Mouse (Mus musculus) stomach, postnatal 0 days (tissue): ENCODE measurements at regions not wholly inside any gene's neighbourhood (a gene's known extent, or its start where the extent isn't known, plus 50 kb on each side); places are given as distances from the start of the nearest gene placed in this dataset.

ENCODE experiments used
- ATAC-seq: fragments of 200-750 bp; cut with Nextera tagmentation; 2 replicates; pipeline ENCODE4 v1.8.0; 2017; ENCODE audit not compliant: low FRiP score, low TSS enrichment
- DNase-seq: peaks from one replicate; pipeline ENCODE4 v3.0.0-alpha.2; 2016; ENCODE audit warnings: low spot score
- H3K27ac ChIP-seq: fragments of 300-500 bp; sonication (generic); replicated peaks from 2 replicates; pipeline ENCODE4 v1.5.1; 2014; ENCODE audit warnings: mild to moderate bottlenecking, control low read depth
- H3K27me3 ChIP-seq: fragments of 300-500 bp; sonication (generic); 2 replicates; pipeline ENCODE4 v1.6.1; 2014; ENCODE audit warnings: low read length; ENCODE audit not compliant: control insufficient read depth, insufficient read depth
- H3K36me3 ChIP-seq: fragments of 300-500 bp; sonication (generic); 2 replicates; pipeline ENCODE4 v1.6.1; 2014; ENCODE audit warnings: low read length, mixed read lengths; ENCODE audit not compliant: control insufficient read depth, insufficient read depth
- H3K4me1 ChIP-seq: fragments of 300-500 bp; sonication (generic); replicated peaks from 2 replicates; pipeline ENCODE4 v1.6.1; 2014; ENCODE audit warnings: antibody characterized with exemption; ENCODE audit not compliant: control insufficient read depth, insufficient read depth
- H3K4me2 ChIP-seq: fragments of 300-500 bp; sonication (generic); replicated peaks from 2 replicates; pipeline ENCODE4 v1.6.1; 2014; ENCODE audit warnings: low read depth, mild to moderate bottlenecking, control low read depth, moderate library complexity
- H3K4me3 ChIP-seq: fragments of 300-500 bp; sonication (generic); 2 replicates; pipeline ENCODE4 v1.5.1; 2014; ENCODE audit warnings: low read depth, low read length, control low read depth
- H3K9ac ChIP-seq: fragments of 300-500 bp; sonication (generic); 2 replicates; pipeline ENCODE4 v1.6.1; 2014; ENCODE audit warnings: mild to moderate bottlenecking, low read length, control low read depth, mixed read lengths
- H3K9me3 ChIP-seq: fragments of 300-500 bp; sonication (generic); 2 replicates; pipeline ENCODE4 v1.6.1; 2016; ENCODE audit warnings: low read length; ENCODE audit not compliant: control insufficient read depth
- CTCF ChIP-seq: IDR thresholded peaks from 2 replicates; pipeline ENCODE4 v1.5.1; 2016; ENCODE audit warnings: antibody characterized with exemption, low read depth, mild to moderate bottlenecking, moderate library complexity
- EP300 ChIP-seq: optimal IDR thresholded peaks from 2 replicates; pipeline ENCODE3; 2016; ENCODE audit warnings: antibody characterized with exemption
- WGBS: fragments of 180-500 bp; shearing (Covaris S2); extraction: QIAGEN DNeasy Blood & Tissue Kit; methylation state at CpG from one replicate; pipeline ENCODE4 v1.1.7; 2014; 5-methylcytosine and 5-hydroxymethylcytosine counted together

- no peaks in the 10 kb centered on the region for H3K36me3 ChIP-seq
- H3K4me2 ChIP-seq: no peak overlapping the region
- H3K27me3 ChIP-seq: no peaks in the 10 kb centered on the region
- DNase-seq (no peak), ATAC-seq (no peak)
- no peak overlapping the region for H3K9ac ChIP-seq
- TF ChIP-seq EP300: no peak
- no peak for TF ChIP-seq CTCF
- no peak overlapping the region for H3K27ac ChIP-seq
- H3K9me3 ChIP-seq: no peaks in the 10 kb centered on the region
- WGBS: 37% methylated on average over 3 of the region's 3 CpGs
- H3K4me3 ChIP-seq: no peak overlapping the region
- no peaks in the 10 kb centered on the region for H3K4me1 ChIP-seq
Measured at GRCm38 (mm10) chr5:42656460-42656859, 576.5 kb upstream of the Cpeb2 start.

- no peak overlapping the region for H3K9ac ChIP-seq
- H3K4me3 ChIP-seq: no peak overlapping the region
- H3K27ac ChIP-seq: no peak overlapping the region
- no peaks in the 10 kb centered on the region for H3K9me3 ChIP-seq
- no peaks in the 10 kb centered on the region for H3K4me1 ChIP-seq
- no peak for DNase-seq
- no peak for ATAC-seq
- H3K36me3 ChIP-seq: no peaks in the 10 kb centered on the region
- no peak overlapping the region for H3K4me2 ChIP-seq
- no peak for TF ChIP-seq EP300
- TF ChIP-seq CTCF: no peak
- 75% methylated on average over 4 of the region's 4 CpGs for WGBS
- H3K27me3 ChIP-seq: no peaks in the 10 kb centered on the region
Measured at GRCm38 (mm10) chr5:42659994-42660393, 573.0 kb upstream of the Cpeb2 start.

GRCm38 (mm10) chr5:42679617-42680016 lies 553.4 kb upstream of the Cpeb2 start:
- no peak for ATAC-seq
- WGBS: 81% methylated on average over 5 of the region's 5 CpGs

GRCm38 (mm10) chr5:42685356-42686057 lies 547.5 kb upstream of the Cpeb2 start:
- no peak overlapping the region for H3K4me3 ChIP-seq
- H3K4me2 ChIP-seq: no peak overlapping the region
- 65% methylated on average over 5 of the region's 5 CpGs for WGBS
- H3K4me1 ChIP-seq: no peaks in the 10 kb centered on the region
- TF ChIP-seq EP300 (no peak), CTCF (no peak)
- H3K9ac ChIP-seq: no peak overlapping the region
- ATAC-seq: no peak
- no peak overlapping the region for H3K27ac ChIP-seq
- DNase-seq: no peak
- no peaks in the 10 kb centered on the region for H3K27me3 ChIP-seq
- H3K9me3 ChIP-seq: no peaks in the 10 kb centered on the region
- no peaks in the 10 kb centered on the region for H3K36me3 ChIP-seq

More at GRCm38 (mm10) chr5:42679617-42680016, 553.4 kb upstream of the Cpeb2 start:
- Histone ChIP-seq H3K27me3 (no peaks in the 10 kb centered on the region), H3K36me3 (no peaks in the 10 kb centered on the region), H3K4me3 (no peak overlapping the region), H3K4me2 (no peak overlapping the region), H3K27ac (no peak overlapping the region), H3K9ac (no peak overlapping the region), H3K4me1 (no peaks in the 10 kb centered on the region), H3K9me3 (no peaks in the 10 kb centered on the region)
- TF ChIP-seq CTCF (no peak), EP300 (no peak)
- no peak for DNase-seq

GRCm38 (mm10) chr5:42687176-42687575 lies 545.8 kb upstream of the Cpeb2 start:
- no peak overlapping the region for H3K9ac ChIP-seq
- no peak overlapping the region for H3K4me3 ChIP-seq
- no peaks in the 10 kb centered on the region for H3K27me3 ChIP-seq
- H3K36me3 ChIP-seq: no peaks in the 10 kb centered on the region
- ATAC-seq: no peak
- TF ChIP-seq CTCF (no peak), EP300 (no peak)
- DNase-seq: no peak
- no peak overlapping the region for H3K4me2 ChIP-seq
- no peaks in the 10 kb centered on the region for H3K4me1 ChIP-seq
- H3K9me3 ChIP-seq: no peaks in the 10 kb centered on the region
- H3K27ac ChIP-seq: no peak overlapping the region
